Mouse (Mus musculus) left cerebral cortex, postnatal 14 days (tissue): Measurements from ENCODE around the gene Rere. TPM values are rescaled to one million over a fixed set of nuclear protein-coding genes. Genes with fewer than 3 reads are reported as not detected.
"Not testable (repeated sequence)": the region's sequence is repeated elsewhere in the genome, so short reads cannot be mapped to it uniquely, and the experiment has no call there.

Experiments used
- DNase-seq, 2 experiments: peaks; one replicate each; pipeline ENCODE4 v3.0.0; 2021 to 2022; ENCODE audit warnings: low spot score in 2 of 2, mixed read lengths in 1 of 2
- intact Hi-C: fragments of 180-260 bp; cut with DNase I; formaldehyde crosslinking; loops from one replicate; pipeline ENCODE4 v1.15.1; 2025
- total RNA-seq, 2 experiments: library from RNA; stranded (reverse); gene quantifications; 2 replicates each; pipeline ENCODE4 v1.2.3; 2021

Gene Rere
- total RNA-seq, 2 experiments from 2014 or later, result 95.6 to 100 TPM

- DNase-seq, intact Hi-C loops: not testable (repeated sequence)
These were observed 231.9 kb downstream of the Rere start for GRCm38 (mm10) chr4:150513387-150513786.

GRCm38 (mm10) chr4:150516201-150516600, 234.8 kb downstream of the Rere start:
- DNase-seq, result no peak
- intact Hi-C loops, result no loop called here

DNA sequence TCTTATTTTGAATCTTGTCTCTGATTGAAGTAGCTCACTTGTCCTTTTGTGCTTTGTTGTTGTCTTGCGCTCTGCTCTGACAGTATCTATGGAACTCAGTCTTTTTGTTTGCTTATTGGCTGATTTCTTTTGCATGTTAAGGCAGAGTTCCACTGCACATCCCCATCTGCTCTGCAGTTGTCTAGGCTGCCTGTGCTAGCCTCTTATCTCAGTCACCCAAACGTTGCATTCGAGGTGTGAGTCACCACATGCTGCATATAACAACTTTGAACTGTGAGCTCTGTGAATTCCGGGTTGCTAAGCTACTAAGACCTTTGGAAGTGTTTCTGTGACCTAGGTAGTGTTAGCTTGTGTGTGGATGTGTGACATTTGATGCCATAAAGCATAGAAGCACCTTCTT, 235.9 kb downstream of the Rere start:
- intact Hi-C loops, result no loop called here
- DNase-seq, result no peak

DNA sequence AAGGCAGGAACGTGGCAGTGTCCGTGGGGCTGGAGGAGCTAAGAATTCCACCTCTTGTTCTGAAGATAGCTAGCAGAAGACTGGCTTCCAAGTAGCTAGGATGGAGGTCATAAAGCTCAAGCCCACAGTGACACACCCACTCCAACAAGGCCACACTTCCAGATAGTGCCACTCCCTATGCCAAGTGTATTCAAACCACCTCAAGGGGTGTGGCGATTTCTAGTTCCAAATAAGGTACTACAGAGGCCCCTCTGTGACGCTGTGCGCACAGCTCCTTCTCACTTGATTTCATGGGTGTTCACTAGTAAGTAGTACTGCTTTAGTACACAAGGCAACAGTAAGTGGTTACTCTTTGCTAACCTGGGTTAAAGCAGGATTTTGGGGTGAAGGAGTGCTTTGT, 237.4 kb downstream of the Rere start:
- no peak for DNase-seq
- intact Hi-C loops, result no loop called here

- intact Hi-C loops, result no loop called here
- no peak for DNase-seq
These were observed 238.6 kb downstream of the Rere start for GRCm38 (mm10) chr4:150520069-150520468.

DNA sequence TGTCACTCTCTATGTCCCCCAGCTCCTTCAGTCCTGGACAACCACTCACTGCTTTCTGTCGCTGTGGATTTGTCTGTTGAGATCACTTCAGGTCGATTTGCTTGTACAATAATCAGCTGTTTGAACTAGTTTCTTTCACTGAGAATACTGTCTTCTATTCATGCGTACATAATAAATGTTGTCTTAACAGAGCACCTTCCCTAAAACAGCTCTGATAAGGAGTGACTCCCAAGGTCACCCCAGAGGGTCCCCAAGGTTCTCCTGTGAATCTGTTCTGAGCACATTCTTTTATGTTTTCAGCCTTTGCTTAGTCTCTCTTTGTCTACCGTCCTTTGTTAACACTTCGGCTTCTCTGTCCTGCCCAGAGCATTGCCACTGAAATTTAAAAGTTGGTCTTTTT, 241.0 kb downstream of the Rere start:
- DNase-seq, result no peak
- intact Hi-C loops, result no loop called here

GRCm38 (mm10) chr4:150523351-150523750, 241.9 kb downstream of the Rere start:
- DNase-seq, result no peak
- intact Hi-C loops, result no loop called here

- DNase-seq, result no peak
- intact Hi-C loops, result no loop called here
These were observed 244.8 kb downstream of the Rere start for GRCm38 (mm10) chr4:150526269-150526668.

DNA sequence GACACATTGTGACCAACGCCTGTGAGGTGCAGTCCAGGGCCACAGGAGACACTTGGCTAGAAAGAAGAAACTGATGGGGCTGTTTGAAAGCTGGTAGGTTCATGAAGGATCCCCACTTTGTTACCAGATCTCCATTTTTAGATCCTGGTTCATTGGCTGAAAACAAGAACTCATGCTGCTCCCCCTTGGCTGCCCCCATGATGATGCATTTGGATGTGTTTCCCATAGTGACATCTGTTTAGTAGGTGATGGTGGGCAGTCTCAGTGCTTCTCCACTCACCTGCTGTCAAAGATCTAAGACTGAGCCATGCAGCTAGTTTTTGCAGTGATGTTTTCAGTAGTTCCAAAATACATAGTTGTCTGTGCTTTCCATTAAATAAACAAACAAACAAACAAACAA, 247.0 kb downstream of the Rere start:
- intact Hi-C loops, result no loop called here
- no peak for DNase-seq

- no peak for DNase-seq
- intact Hi-C loops, result no loop called here
These were observed 247.4 kb downstream of the Rere start for GRCm38 (mm10) chr4:150528846-150529245.

DNA sequence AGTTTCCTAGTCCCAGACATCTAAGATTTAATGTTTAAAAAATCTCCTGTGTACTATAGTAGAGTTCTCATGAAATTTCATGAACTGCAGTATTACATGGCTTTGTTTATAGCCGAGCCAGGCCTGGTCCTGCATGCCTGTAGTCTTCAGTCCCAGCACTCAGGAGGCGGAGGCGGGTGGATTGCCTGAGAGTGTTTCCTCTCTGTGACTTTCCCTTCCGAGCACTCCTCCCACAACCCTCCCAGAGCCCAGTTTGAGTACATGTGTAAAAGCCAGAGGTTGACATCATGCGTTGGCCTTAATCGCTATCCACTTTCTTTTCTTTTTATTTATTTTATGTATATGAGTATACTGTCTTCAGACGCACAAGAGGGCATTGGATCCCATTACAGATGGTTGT, 250.4 kb downstream of the Rere start:
- DNase-seq, result no peak
- intact Hi-C loops, result no loop called here

GRCm38 (mm10) chr4:150536821-150537510, 255.5 kb downstream of the Rere start:
- DNase-seq, result no peak
- intact Hi-C loops, result no loop called here

GRCm38 (mm10) chr4:150539846-150540245, 258.4 kb downstream of the Rere start:
- intact Hi-C loops, result no loop called here
- DNase-seq, result no peak

DNA sequence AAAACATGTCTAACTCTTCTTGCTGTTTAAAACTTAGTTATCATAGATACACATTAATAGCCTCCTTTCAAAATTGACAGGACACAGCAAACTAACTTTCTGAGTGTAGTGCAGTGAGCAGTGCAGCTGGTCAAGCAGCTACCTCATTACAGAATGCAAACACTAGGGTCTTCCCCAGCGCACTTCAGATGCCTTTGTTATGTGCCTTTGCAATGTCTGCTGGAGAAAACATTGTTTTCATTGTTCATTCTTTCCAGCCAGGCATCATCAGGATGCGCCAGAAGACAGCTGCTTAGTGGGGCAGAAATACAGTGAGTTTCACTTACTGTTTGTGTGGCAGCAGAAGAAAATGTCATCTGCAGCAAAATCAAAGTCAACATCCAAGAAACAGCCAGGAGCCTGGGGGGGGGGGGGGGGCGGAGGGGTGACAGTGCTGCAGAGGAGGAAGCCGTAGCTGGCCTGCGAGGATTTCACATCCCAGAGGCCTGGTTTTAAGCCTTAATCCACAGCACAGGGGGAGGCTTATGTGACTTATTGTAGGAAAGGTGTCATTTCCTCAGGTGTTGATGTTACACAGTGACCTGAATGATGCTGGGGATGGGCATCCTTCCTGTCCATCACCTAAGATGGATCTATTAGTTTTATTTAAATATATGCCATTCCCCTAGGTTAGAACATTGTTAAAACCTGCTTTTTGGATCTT, 259.1 kb downstream of the Rere start:
- intact Hi-C loops, result no loop called here
- no peak for DNase-seq

GRCm38 (mm10) chr4:150544231-150544630, 262.8 kb downstream of the Rere start:
- DNase-seq, result no peak
- intact Hi-C loops, result no loop called here

- DNase-seq, result peak; percentile 45 to 60
- intact Hi-C loops, result no loop called here
These were observed 263.3 kb downstream of the Rere start for GRCm38 (mm10) chr4:150544652-150545258.

DNA sequence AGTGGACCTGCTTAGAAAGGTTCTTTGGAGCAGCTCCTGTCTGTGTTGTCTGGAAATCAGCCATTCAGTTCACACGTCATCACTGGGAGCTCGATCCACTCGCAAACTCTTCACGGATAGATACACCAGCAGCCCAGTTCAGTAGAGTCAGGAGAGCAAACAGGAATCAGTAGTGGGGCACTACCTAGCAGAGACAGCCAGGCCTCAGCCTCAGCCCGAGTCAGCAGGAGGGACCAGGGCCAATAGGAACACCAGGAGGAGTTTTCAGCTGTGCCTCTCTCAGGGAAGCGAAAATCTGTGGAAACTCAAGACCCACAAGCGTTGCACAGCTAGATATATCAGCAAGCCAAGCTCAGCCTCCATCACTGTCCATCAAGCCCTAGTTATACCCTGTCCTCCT, 264.3 kb downstream of the Rere start:
- no peak for DNase-seq
- intact Hi-C loops, result no loop called here

DNA sequence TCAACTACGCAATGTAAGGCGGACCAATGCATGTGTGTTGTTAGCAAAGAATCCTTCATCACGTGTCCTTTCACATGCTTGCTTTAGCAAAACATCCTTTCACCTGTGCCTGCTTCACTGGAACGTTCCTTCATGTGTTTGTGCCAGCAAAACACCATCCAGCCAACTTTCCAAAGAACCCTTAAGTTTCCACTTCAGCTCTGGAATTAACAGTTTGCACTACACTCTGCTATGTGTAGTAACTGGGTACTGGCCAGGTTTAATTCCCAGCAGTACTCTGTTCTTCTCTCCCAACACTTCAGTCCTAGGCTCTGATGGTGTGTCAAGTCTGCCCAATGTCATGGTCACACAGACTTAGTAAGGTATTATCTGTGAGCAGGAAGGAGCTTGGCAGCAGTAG, 264.9 kb downstream of the Rere start:
- DNase-seq, intact Hi-C loops: not testable (repeated sequence)

GRCm38 (mm10) chr4:150549393-150549792, 267.9 kb downstream of the Rere start:
- DNase-seq, result no peak
- intact Hi-C loops, result no loop called here

DNA sequence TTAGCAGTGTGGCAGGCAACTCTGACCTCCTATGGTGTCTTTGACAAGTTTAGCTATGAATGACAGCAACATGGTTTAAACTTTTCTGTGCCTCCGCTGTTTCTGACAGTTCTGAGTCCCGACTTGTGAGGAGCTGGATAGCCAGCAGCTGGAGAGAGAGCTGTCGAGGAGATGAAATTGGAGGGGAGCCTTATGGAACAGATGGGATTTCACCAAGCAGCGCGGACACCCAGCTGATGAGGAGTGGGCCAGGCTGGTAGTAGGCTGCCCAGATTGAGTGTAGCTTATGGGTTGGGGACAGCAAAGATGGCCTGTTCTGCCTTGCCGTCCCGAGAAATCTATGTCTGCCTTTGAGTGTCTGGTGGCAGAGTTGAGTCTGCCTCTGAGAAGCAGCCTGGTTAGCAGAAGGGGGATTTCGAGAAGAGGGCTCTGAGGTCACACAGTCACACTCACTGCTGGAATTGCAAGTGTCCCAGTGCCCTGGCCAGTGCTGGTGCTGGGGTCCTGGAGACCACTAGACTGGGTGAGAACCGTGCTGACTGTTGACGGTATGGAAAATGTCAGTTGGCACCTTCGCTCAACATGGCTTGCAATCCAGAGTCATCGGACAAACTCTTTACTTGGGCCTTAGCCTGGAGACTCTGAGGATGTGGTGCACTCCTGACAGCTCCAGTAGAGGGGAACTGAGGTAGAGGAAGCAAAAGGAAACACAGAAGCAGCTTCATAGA, 268.7 kb downstream of the Rere start:
- DNase-seq, result no peak
- intact Hi-C loops, result no loop called here
